Mouse (Mus musculus): ENCODE measurements at regions not wholly inside any gene's neighbourhood (a gene's known extent, or its start where the extent isn't known, plus 50 kb on each side); places are given as distances from the start of the nearest gene placed in this dataset.

DNA sequence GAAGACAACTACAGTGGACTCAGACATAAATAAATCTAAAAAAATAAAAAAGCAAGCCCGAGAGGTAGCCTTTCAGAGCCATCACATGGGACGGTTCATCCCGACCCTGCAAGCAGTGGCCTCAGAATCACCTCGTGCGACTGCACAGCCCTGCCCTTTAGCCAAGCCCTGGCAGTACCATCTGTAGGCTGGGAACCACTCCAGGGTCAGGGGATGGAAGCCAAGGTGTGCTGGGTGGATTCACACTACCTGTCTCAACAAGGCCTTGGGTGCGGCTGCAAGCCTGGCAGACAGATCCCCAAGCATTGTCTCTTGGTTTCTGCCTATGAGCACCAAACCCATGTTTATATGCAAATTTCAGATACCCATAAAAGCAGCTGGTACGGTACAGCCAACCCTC, 115.3 kb upstream of the A530016L24Rik start:
- DNase-seq (ENCODE audit: extremely low read depth, low read depth), result no peak

DNA sequence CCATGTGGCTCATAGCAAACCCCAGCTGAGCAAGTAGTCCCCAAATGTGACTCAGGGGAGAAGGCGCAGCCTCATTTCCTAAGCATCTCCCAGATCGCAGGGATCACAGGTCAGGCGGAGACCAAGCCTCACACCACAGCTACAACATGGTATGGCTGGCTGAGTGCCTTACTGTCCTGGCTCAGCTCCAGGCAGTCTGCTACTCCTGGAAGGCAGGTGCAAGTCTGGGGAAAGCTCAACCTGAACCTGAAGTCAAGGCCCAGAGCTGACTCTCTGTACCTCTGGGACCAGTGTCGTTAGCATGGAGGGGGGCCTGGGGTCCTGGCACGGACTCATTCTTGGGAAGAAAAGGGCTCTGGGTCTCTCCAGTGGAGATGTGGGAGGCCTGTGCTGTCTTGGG, 113.0 kb upstream of the A530016L24Rik start:
- no peak for DNase-seq (ENCODE audit: extremely low read depth, low read depth)

DNA sequence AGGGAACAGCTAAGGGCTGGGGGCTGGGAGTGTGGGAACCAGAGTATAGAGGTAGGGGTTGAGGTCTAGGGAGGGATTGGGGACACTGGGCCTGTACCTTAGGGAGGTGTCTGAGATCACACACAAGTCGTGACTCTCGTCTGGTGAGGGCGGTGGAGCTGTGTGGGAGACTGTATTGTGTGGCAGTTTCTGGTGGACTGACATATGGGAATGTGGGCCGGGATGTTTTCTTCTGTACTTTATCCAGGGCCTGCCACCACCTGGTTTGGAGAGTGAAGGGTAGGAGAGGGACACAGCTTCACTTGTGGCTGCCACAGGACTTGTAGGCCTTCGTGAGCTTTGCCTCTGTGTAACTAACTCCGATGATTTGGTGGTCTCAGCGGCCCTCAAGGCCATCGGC, 112.5 kb upstream of the A530016L24Rik start:
- no peak for DNase-seq (ENCODE audit: extremely low read depth, low read depth)

DNA sequence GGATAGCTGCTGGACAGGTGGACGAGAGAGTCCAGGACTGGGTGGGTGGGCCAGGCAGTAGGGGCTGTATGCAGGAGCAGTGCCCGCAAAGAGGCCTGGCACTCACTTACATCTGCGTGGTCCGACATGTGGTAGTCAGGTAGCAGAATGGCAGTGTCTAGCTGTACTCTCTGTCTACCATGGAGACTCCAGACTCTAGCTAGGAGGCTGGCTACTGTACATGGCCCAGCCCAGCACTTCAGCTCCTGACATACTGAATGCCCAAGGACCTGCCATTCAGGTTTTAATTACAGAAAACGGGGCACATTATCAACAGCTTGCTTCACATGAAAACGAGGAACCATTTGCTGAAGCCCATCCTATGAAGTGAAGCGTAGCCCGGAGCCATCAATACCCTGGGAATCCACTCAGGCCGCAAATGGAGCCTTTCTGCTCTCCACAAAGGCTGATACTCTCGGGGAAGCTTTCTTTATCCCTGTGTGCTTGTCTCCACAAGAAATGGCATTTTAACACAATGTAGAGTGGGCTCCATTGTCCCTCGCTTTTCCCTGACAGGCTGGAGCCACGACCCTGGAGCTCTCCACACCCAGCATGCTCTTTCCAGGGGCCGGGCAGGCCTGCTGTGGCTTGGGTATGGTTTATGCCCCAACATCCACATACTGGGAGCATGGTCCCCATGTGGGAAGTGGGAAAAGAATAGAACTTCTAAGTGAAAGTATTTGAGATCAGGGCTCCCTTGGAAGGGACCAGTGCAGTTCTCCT, 110.6 kb upstream of the A530016L24Rik start:
- DNase-seq (ENCODE audit: extremely low read depth, low read depth), result no peak

DNA sequence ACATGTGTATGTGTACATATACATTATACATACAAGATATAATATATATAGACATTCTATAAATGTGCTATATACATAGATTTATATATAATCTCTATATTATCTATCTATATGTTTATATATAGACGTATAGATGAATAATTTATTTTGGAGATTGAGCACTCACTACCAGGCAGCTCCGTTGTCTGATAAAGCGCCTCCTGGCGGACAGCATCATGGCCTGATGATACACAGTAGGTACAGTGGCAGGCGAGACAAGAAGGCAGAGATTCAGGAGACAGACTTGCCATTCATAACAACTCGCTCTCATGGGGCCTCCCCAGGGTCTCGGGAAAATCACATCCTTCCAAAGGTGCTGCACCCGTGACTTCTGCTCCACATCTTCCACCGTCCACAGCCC, 101.4 kb upstream of the A530016L24Rik start:
- no peak for DNase-seq (ENCODE audit: extremely low read depth, low read depth)

DNA sequence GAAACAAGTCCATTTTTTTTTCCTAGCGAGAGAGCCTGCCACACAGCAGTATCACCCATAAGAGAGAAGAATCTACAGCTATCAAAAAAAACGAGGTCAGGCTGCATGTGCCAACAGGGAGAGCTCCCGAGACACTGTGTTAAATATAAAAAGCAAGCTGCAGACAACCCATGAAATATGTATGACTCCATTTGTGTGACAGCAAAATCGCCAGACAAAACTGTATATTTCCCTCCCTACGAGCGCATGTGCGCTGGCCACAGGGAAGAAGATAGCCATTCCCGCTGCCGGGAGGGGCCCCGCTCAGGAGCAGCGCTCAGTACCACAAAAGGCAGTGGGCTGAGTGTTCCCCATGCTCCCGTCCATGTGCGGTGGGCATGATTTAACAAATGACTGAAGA, 93.3 kb upstream of the A530016L24Rik start:
- DNase-seq (ENCODE audit: extremely low read depth, low read depth), result no peak

DNA sequence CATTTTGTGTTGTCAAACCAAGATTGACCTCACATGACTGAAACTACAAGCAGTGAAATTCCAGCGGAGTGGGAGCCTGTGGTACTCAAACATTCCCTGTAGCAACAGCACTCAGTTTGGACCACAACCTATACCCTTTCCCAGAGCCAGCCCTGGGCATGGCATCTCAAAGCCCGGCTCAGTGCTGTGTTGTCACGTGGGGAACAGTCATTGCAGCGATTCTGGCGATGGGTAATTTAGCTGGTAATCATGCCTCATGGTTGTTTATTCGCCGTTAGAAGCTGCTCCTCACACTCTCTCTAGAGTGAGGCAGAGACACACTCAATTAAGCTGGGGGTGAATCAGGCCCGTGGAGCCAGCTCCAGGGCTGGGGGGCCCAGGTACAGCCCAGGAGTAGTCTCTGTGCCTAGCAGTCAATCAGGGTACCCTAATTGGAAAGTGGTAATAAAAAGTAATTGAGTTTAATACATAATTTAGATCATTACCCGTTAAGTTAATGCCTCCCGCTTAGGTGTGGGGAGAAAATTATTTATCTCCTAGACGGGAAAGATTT, 85.5 kb upstream of the A530016L24Rik start:
- no peak for DNase-seq (ENCODE audit: extremely low read depth, low read depth)

DNA sequence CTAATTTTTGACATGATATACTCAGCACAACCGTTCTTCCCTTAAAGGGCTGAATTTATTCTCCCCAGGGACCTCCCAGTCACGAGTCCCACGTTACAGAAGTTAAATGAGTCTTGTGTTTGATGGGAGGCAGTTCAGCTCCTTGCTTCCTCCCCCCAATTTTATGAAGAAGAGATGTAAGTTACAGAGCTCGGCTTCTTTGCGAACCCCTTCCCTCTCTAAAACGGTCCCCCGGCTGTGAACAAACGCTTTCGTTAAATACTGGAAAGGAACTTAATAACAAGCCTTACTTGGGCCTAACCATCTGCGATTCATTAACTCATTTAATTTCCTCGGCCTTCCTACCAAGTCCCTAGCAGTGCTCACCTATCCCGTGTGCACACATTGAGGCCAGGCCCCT, 84.9 kb upstream of the A530016L24Rik start:
- DNase-seq (ENCODE audit: extremely low read depth, low read depth), result no peak

DNA sequence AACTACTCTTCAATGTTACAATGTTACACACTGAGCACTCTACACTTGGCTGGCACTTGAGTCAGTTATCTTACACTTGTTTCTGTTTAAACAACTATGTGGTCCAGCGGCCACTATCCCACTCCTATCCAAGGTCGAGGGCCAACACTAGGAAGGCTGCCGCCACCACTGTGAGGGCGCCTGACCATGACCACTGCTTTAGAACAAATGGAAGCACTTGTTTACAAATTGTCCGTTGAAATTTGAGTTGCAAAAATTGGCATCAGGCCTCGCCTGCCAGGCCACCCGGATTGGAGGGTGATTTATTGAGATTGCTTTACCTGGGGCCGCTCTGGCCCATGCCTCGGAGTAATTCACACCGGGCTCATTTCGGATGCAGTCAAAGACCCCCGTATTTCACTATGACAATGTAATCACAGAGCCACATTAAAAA, 83.5 kb upstream of the A530016L24Rik start:
- DNase-seq (ENCODE audit: extremely low read depth, low read depth), result no peak

DNA sequence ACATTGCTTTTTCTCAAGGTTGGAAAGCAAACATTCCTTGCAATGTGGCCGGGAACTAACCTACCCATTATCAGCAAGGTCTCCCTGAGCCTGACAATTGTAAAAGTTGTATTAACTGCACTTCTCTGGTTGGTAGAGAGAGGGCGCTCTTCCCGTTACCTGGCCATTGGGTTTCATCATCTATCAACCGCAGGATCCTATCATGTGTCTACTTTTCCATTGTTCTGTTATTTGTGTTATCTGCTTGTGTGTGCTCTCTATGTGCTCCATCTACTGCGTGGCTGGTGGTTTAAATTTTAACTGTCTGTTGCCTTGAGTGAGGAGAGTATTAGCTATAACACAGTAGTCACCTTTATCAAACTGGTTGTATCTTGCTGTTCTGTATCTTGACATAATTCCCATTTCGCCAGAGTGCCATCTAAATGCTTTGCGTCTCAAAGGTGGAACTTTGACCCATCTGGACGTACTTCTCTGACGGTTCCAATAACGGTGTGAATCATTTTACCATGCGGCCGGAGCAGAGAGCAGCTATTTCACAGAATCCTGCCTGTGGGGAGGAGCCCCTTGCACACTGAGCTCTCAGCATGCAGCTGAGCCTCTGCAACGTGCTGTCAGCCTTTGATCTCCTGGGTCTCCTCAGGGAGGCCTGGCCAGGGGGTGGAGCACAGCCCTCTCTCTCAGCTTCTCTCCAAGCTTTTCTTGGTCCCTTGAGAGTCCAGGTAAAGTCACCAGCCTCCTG, 77.5 kb upstream of the A530016L24Rik start:
- no peak for DNase-seq (ENCODE audit: extremely low read depth, low read depth)

DNA sequence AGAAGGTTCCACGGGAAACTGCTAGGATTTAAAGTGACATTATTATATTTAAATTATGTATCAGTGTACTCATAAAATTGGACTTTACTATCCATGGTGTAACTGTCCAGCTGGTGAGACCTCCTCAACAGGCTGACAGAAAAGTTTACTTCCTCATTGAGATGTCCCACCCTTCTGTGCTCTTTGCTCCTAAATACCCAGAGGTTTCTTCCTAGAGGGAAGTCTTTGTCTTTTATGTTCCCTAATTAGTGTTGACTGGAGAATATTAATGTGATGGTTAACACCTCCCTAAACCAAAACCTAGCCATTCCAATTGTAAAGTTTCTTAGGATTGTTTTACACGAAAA, 76.9 kb upstream of the A530016L24Rik start:
- DNase-seq (ENCODE audit: extremely low read depth, low read depth), result no peak

DNA sequence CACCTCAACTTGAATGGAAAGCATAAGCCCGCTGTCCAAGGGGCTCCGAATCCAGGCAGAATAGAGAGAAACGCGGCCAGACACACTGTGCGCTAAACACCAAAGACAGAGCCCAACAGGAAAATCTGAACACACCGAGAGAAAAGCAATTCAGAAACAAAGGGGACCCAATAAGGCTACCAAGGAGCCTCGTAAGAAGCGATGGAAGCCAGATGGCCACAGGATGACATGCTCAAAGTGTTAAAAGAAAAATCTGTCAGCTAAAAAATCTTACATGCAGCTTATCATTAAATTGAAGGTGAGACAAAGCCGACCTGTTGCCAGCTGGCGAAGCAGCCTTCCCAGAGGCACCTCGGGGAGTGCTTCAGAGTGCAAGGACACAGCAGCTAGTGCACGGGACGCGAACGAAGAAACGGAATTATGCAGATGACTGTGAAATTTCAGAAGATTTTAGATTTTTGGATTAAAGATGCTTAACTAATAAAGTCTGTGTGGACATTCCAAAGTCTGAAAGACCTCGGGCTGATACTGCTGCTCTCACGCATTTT, 73.2 kb upstream of the A530016L24Rik start:
- DNase-seq (ENCODE audit: extremely low read depth, low read depth), result no peak

DNA sequence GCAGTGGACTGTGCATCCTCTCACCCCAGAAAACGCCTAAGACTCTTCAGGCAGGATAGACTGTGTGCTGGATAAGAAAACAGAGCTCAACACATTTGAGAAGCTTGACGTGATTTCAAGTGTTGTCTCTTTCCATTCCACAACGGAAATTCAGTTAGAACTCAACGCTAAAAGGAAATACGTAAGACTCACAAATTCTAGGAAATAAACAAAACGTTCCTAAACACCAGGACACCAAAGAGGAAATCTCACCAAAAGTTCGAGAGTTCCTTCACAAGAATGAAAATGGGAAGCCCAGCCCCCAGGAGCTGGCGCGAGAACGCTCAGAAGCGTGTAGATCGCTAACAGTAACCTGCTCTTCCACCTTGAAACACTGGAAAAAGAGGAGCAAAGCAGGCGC, 72.7 kb upstream of the A530016L24Rik start:
- no peak for DNase-seq (ENCODE audit: extremely low read depth, low read depth)

DNA sequence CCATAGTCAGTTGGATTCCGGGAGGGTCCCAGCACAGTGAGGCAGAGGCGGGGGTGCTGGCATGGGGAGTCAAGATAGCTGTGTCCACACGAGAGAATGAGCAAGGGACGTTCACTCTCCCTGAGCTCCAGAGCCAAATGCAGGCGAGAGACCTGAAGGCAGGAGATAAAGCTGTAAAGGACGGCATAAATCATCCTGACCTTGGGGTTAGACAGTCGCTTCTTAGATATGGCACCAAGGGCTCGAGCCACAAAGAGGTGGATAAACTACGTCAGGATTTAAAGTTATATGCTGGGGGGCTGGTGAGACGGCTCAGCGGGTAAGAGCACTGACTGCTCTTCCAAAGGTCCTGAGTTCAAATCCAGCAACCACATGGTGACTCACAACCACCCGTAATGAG, 70.6 kb upstream of the A530016L24Rik start:
- no peak for DNase-seq (ENCODE audit: extremely low read depth, low read depth)

DNA sequence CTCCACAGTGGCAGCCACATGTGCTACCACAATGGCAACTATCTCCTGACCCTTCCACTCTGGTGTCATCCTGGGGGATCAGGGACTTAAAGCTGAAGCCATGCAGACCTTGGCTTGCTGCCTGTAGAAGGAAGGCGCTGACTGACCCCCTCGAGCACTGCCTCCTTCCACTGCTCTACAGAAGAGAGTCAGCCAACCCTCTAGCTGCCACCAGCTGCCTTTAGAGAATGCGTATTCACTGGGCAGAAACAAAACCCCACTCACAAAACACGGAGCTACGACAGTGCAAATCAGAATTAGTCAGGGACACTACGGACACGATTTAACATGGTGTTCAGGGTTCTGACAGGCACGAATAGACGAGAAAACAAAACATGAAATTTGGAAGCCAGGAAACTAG, 67.1 kb upstream of the A530016L24Rik start:
- no peak for DNase-seq (ENCODE audit: extremely low read depth, low read depth)

DNA sequence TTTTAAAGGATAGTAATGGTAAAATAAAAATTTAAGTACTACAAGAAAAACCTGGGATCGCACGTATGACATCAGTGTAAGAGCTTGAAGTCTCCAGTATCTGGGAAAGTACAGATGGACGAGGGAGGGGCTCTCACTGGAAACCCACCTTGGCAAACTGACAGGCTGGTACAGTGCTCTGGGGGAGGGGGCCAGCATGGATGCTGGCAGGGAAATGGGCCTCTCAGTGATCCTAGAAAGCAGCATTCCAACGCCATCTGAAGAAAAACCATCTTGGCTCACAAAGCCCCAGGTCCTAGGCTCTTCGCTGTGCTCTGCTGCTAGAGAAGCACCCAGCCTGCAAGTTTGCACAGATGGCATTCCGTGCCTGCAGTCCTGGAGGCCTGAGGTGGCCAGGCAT, 65.1 kb upstream of the A530016L24Rik start:
- no peak for DNase-seq (ENCODE audit: extremely low read depth, low read depth)

DNA sequence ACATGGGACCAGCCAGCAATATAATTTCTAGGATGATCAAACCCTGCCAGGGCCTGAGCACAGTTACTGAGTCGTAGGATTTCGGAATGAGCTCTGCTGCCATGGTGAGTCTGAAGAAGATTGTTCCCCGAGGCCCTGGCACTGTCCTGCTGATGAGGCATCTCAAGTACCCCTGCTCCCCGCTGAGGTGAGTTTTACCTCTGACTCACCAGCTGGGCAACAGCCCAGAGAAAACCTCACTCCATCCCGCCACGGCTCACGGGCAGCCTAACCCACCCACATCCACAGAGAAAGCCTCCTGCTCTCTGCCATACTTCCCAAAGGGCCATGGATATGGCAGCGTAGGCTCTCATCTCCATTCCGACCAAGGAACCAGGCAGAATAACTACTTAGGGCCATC, 62.6 kb upstream of the A530016L24Rik start:
- no peak for DNase-seq (ENCODE audit: extremely low read depth, low read depth)

DNA sequence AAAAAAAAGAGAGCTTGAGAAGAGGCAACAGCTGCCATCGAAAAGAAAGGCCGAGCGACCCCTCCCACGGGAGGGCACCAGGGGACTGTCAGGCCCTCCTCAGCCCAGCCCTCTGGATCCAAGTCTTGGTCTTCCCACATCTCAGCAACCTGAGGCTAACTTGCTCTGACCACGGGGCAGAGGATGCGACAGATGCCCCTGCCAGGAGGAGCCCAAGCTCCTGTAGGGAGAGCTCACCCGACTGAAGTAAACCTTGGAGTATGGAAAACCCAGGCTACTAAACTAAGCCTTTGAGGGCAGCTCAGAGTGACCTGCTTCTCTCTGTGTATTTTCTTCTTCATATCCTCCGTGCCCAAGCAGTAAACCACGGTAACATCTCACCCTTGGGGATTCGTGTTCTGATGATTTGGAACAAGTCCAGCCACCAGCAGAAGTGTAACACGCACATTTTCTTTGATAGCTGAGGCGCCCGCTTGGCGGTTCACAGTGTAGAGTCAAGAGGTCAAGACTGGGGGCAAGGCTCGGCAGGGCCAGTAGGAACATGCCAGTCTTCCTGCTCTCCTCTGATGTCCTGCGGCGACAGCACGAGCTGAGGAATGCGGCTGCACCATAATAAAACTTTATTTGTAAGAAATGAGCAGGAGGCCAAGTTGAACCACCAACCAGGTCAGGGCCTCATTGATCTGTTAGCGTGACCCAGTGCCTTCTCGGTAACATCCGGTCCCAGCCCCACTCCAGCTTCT, 59.0 kb upstream of the A530016L24Rik start:
- DNase-seq (ENCODE audit: extremely low read depth, low read depth), result no peak

DNA sequence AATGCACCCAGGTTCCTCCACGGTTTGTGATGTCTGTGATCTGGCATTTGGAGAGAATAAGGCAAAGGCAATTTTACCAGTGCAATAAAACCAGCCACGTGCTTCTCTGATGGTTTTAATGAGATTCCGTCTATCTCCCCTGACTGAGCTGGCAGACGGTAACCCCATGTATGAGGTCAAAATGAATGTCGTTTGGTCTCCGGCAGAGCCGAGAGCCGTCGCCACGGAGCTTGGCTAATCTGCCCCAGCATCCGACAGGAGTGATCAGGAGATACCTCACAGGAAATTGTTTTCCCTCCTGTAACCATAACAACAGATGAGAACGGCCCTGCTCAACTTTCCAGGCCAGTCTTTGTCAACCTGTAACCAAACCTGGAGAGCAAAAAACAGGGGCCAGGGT, 55.9 kb upstream of the A530016L24Rik start:
- no peak for DNase-seq (ENCODE audit: extremely low read depth, low read depth)

DNA sequence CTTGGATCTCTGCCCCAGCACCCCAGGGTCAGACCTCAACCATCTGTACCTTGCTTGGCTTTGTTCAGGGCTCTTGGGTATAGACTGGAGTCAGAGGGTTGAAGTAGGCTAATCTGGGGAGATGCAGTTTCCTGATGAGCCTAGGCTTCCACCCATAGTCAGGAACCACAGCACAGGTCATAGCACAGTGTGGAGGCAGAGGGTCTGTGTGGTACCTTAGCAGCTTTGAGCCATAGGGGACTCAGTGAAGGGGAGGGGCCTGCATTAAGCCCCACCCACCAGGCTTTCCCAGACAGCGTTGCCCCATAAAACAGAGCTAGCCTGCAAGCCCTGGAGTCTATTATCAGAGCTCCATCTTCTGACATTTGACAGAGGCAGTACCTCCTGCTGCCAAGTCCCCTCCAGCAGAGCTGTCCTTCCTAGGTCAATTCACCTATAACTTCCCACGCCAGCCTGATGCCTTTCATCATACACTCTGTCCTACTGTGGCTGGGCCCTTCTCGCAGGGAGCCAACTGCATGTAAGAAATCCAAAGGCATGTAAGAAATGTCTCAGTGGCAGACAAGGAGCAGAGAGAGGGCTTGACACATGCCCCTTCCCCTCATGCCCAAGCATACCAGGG, 54.5 kb upstream of the A530016L24Rik start:
- DNase-seq (ENCODE audit: extremely low read depth, low read depth), result no peak

Measured in MEL-GATA-1-ER (cell line).